Mouse (Mus musculus) midbrain, embryonic 14.5 days (tissue): ENCODE measurements around the gene Med26. TPM values are rescaled to one million over a fixed set of nuclear protein-coding genes. Genes with fewer than 3 reads are reported as not detected.

Experiments
- ATAC-seq: fragments of 200-750 bp; cut with Nextera tagmentation; 2 replicates; pipeline ENCODE4 v1.8.0; 2017; ENCODE audit warnings: moderate number of reproducible peaks, moderate library complexity; ENCODE audit not compliant: low FRiP score, low TSS enrichment
- DNase-seq: peaks from one replicate; pipeline ENCODE4 v3.0.0-alpha.2; 2015
- H3K27ac ChIP-seq: fragments of 300-500 bp; sonication (generic); replicated peaks from 2 replicates; pipeline ENCODE4 v1.5.1; 2014; ENCODE audit warnings: mild to moderate bottlenecking, low read depth, low read length, moderate library complexity
- H3K27me3 ChIP-seq: fragments of 300-500 bp; sonication (generic); 2 replicates; pipeline ENCODE4 v1.6.1; 2014; ENCODE audit warnings: low read length, control low read depth, mixed read lengths; ENCODE audit not compliant: control insufficient read depth, insufficient read depth
- H3K36me3 ChIP-seq: fragments of 300-500 bp; sonication (generic); 2 replicates; pipeline ENCODE4 v1.6.1; 2014; ENCODE audit warnings: low read length, control low read depth; ENCODE audit not compliant: control insufficient read depth, insufficient read depth
- H3K4me1 ChIP-seq: fragments of 300-500 bp; sonication (generic); 2 replicates; pipeline ENCODE4 v1.6.1; 2014; ENCODE audit warnings: mild to moderate bottlenecking, antibody characterized with exemption, low read length, control low read depth; ENCODE audit not compliant: control insufficient read depth, insufficient read depth
- H3K4me2 ChIP-seq: fragments of 300-500 bp; sonication (generic); 2 replicates; pipeline ENCODE4 v1.6.1; 2014; ENCODE audit warnings: mild to moderate bottlenecking, low read length, moderate library complexity
- H3K4me3 ChIP-seq: fragments of 300-500 bp; sonication (generic); replicated peaks from 2 replicates; pipeline ENCODE4 v1.5.1; 2014; ENCODE audit warnings: low read depth, low read length
- H3K9ac ChIP-seq: fragments of 300-500 bp; sonication (generic); replicated peaks from 2 replicates; pipeline ENCODE4 v1.6.1; 2014; ENCODE audit warnings: mild to moderate bottlenecking, low read length, moderate library complexity
- H3K9me3 ChIP-seq: fragments of 300-500 bp; sonication (generic); 2 replicates; pipeline ENCODE4 v1.6.1; 2016; ENCODE audit warnings: low read length, control low read depth, mixed read lengths; ENCODE audit not compliant: control insufficient read depth
- WGBS: fragments of 180-500 bp; shearing (Covaris S2); extraction: QIAGEN DNeasy Blood & Tissue Kit; methylation state at CpG from one replicate; pipeline ENCODE4 v1.1.7; 2014; 5-methylcytosine and 5-hydroxymethylcytosine counted together
- polyA plus RNA-seq: library from polyadenylated mRNA; unstranded; fragments of >200 nt; fragmentation: Nextera tagmentation; extraction: Ambion mirVana; gene quantifications from 2 replicates; pipeline ENCODE4 v1.2.1, GENCODE M21; 2014

The Med26 gene
- polyA plus RNA-seq, 1 experiment from 2014 or later = 16.4 TPM

DNA sequence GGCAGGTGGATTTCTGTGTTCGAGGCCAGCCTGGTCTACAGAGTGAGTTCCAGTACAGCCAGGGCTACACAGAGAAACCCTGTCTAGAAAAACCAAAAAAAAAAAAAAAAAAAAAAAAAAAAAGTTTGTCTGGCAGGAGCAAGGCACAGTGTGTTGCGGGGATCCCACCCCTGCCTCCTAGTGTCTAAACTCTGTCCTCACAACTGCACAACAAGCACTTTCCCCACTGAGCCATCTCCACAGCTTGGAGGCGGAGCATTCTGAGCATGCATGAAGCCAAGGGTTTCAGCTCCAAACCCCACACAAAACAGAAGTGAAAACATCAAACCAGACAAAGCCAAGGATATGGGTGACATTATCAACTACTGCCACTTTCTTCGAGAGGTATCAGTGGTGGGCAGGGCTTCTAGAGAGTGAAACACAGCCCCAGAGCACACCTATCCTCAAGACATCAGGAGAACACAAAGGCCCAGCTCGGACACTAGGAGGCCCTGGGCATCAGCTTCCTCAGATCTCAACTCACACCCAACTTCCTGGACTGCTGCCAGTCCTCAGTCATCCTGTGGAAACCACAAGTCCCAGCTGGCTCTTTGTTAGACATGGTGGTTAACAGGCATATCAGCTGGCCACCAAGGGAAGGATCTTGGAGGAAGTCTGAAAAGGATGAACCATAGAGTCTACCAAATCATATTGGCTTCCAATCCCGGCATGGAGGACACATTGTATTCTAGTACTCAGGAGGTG, 62.4 kb downstream of the Med26 start:
- peaks cover 40% of the 10 kb centered on the region for H3K36me3 ChIP-seq
- 83% methylated on average over 6 of the region's 6 CpGs for WGBS
- no peak overlapping the region for H3K4me2 ChIP-seq
- no peak for DNase-seq
- H3K27me3 ChIP-seq = no peaks in the 10 kb centered on the region
- ATAC-seq = no peak
- no peak overlapping the region for H3K9ac ChIP-seq
- H3K27ac ChIP-seq = no peak overlapping the region
- H3K9me3 ChIP-seq = no peaks in the 10 kb centered on the region
- no peak overlapping the region for H3K4me3 ChIP-seq
- no peaks in the 10 kb centered on the region for H3K4me1 ChIP-seq

- peaks cover 14% of the 10 kb centered on the region for H3K4me1 ChIP-seq
- H3K4me2 ChIP-seq = peak within 1 kb of the TSS; percentile 93
- H3K27ac ChIP-seq = peak within 1 kb of the TSS; percentile 87
- ATAC-seq (peak; percentile 97), DNase-seq (peak; percentile 99)
- peaks cover 28% of the 10 kb centered on the region for H3K36me3 ChIP-seq
- H3K9me3 ChIP-seq = no peaks in the 10 kb centered on the region
- H3K9ac ChIP-seq = peak within 1 kb of the TSS; percentile 78
- peak within 1 kb of the TSS; percentile 89 for H3K4me3 ChIP-seq
- no peaks in the 10 kb centered on the region for H3K27me3 ChIP-seq
- under 1% methylated on average over 80 of the region's 80 CpGs for WGBS
These were observed 73.1 kb downstream of the Med26 start, which contains the start of gene Cherp for GRCm38 (mm10) chr8:72474826-72475546. Gene Cherp (minus strand): TSS chr8:72475226.

DNA sequence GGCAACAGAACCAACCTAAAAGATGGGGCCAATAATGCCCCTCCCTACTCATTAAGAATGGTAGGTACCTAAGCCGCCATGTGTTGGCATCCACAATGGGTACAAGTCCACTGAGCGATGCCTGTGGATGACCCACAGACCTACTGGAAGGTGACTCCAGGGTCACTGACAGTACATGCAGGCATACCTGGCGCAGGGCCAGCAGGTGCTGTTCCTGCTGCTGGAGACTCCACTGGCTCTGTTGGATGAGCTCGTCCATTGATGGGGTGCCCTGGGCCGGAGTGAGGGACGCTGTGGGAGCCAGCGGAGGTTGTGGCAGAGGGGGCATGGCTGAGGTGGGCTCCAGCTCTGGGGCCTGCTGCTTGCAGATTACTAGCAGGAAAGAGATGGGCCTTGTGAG, 77.4 kb downstream of the Med26 start:
- 96% methylated on average over 7 of the region's 7 CpGs for WGBS
- ATAC-seq = no peak
- Histone ChIP-seq H3K4me2 (no peak overlapping the region), H3K36me3 (peaks cover 71% of the 10 kb centered on the region), H3K27ac (no peak overlapping the region), H3K4me1 (0 out of 2 replicates have a peak, but pooled peaks cover 6% of the 10 kb centered on the region), H3K27me3 (no peaks in the 10 kb centered on the region), H3K9me3 (no peaks in the 10 kb centered on the region), H3K4me3 (no peak overlapping the region), H3K9ac (no peak overlapping the region)
- no peak for DNase-seq

- H3K9ac ChIP-seq = no peak overlapping the region
- 0 out of 2 replicates have a peak, but pooled peaks cover 4% of the 10 kb centered on the region for H3K4me1 ChIP-seq
- WGBS = 95% methylated on average over 8 of the region's 8 CpGs
- ATAC-seq (no peak), DNase-seq (no peak)
- H3K4me2 ChIP-seq = no peak overlapping the region
- H3K4me3 ChIP-seq = no peak overlapping the region
- H3K27ac ChIP-seq = no peak overlapping the region
- H3K27me3 ChIP-seq = no peaks in the 10 kb centered on the region
- peaks cover 78% of the 10 kb centered on the region for H3K36me3 ChIP-seq
- H3K9me3 ChIP-seq = no peaks in the 10 kb centered on the region
These were observed 78.1 kb downstream of the Med26 start for GRCm38 (mm10) chr8:72469984-72470383.

DNA sequence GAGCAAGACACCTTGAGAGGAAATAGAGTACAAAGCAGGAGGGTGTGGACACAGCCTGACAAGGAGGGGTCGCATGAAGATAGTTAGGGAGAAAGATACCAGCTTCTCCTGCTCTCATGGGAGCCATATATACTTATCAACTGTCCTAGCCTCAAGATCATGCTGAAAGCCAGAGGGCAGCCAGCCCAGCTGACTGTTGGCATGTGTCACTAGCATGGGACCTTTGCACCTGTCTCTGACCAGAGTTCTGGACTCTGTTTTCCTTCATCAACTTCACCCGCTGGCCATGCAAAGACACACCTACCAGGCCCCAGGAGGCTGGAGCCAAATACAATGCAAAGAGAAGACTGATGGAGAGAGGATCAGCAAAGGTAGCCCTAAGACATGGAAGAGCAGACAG, 78.8 kb downstream of the Med26 start:
- H3K27ac ChIP-seq = no peak overlapping the region
- H3K4me1 ChIP-seq = 0 out of 2 replicates have a peak, but pooled peaks cover 2% of the 10 kb centered on the region
- H3K4me2 ChIP-seq = no peak overlapping the region
- H3K9me3 ChIP-seq = no peaks in the 10 kb centered on the region
- no peak for DNase-seq
- ATAC-seq = no peak
- H3K4me3 ChIP-seq = no peak overlapping the region
- no peak overlapping the region for H3K9ac ChIP-seq
- 93% methylated on average over 2 of the region's 2 CpGs for WGBS
- H3K36me3 ChIP-seq = peaks cover 85% of the 10 kb centered on the region
- no peaks in the 10 kb centered on the region for H3K27me3 ChIP-seq

GRCm38 (mm10) chr8:72464211-72464610, 83.9 kb downstream of the Med26 start:
- Histone ChIP-seq H3K9me3 (no peaks in the 10 kb centered on the region), H3K4me1 (no peaks in the 10 kb centered on the region), H3K9ac (no peak overlapping the region), H3K4me2 (no peak overlapping the region), H3K27ac (no peak overlapping the region), H3K27me3 (no peaks in the 10 kb centered on the region), H3K36me3 (peaks cover 99% of the 10 kb centered on the region), H3K4me3 (no peak overlapping the region)
- no peak for DNase-seq
- no peak for ATAC-seq
- 97% methylated on average over 10 of the region's 10 CpGs for WGBS

DNA sequence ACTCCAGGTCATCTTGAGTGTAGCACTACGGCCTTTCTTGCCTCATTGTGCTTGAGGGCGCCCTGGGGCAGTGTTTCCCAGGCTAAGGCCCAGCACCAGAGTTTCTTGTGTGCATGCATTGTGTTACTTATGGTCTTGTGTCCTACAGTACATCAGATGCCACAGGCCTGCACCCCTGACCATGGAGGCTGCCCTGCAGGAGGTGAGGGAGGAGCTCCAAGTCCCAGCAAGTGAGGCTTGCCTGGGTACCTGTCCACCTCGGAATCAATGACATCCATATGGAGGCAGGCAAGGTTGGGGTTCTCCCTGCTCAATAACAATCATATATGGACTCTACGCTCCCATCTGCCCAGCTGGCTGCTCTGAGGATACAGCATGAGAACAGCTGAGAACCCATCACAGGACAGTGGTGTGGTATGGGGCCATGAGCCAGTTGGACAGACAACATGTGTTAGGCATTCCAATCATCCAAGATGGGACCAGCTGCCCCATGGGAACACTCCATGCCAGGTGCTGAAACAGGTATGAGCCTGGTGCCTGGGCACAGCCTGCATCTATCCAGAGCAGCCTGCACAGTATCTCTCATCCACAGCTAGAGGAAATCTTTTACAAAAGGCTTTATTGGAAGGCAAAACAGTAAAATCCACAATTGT, 88.1 kb downstream of the Med26 start:
- Histone ChIP-seq H3K27me3 (no peaks in the 10 kb centered on the region), H3K4me1 (no peaks in the 10 kb centered on the region), H3K4me3 (no peak overlapping the region), H3K9ac (no peak overlapping the region), H3K27ac (no peak overlapping the region), H3K9me3 (no peaks in the 10 kb centered on the region), H3K4me2 (no peak overlapping the region), H3K36me3 (peaks cover 78% of the 10 kb centered on the region)
- WGBS = 92% methylated on average over 4 of the region's 4 CpGs
- ATAC-seq (no peak), DNase-seq (no peak)

- peaks cover 77% of the 10 kb centered on the region for H3K36me3 ChIP-seq
- no peak overlapping the region for H3K9ac ChIP-seq
- no peaks in the 10 kb centered on the region for H3K27me3 ChIP-seq
- no peaks in the 10 kb centered on the region for H3K4me1 ChIP-seq
- no peak overlapping the region for H3K27ac ChIP-seq
- no peak overlapping the region for H3K4me2 ChIP-seq
- no peak for ATAC-seq
- H3K4me3 ChIP-seq = no peak overlapping the region
- no peaks in the 10 kb centered on the region for H3K9me3 ChIP-seq
- 91% methylated on average over 6 of the region's 6 CpGs for WGBS
- DNase-seq = no peak
These were observed 89.6 kb downstream of the Med26 start for GRCm38 (mm10) chr8:72458457-72458856.
